Mouse (Mus musculus) lung, postnatal 10 days (tissue): ENCODE measurements around the gene Gm5415.
"Not testable (repeated sequence)": the region's sequence is repeated elsewhere in the genome, so short reads cannot be mapped to it uniquely, and the experiment has no call there.

ENCODE experiments used
- DNase-seq: peaks from one replicate; pipeline ENCODE4 v3.0.0; 2021

Gm5415 gene

DNA sequence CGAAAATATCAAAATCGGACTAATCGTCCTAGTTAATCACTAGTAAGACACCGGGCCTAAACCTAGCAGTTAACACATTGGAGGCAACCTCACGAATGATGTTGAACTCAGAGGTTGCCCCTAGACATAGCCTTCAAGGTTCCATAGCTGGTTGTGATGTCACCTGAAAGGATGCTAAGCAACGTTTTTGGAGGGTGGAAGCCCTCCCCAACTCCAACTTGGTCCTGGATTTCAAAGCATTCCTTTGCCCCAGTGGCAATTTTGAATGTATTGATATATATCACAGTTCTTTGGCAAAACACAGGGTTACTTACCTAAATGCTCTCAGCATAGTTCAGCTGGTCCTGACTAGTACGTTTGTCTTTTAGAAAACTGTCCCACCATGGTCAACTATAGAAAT, at the start of gene Gm5415:
Gene Gm5415, minus strand, starts transcription at position 101 of the 400 bp plus-strand sequence.
- DNase-seq: not testable (repeated sequence)

DNA sequence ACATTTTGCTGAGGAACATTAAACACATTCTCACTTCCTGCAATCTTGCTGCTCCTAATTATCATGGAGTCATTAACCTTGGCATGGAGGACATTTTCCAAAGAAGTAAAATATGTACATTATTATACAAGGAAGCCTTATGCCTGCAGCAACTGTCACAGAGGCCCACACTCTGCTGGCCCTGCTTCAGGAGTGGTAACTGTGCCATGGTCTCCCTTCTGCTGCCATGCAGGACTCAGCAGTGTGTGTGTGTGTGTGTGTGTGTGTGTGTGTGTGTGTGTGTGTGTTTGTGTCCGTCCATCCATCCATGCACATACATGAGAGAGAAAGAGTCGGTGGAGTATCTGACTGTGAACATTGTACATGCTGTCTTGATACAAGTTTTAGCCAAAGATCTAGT, 21.8 kb upstream of the Gm5415 start:
- no peak for DNase-seq

GRCm38 (mm10) chr1:32553925-32554324, 6.8 kb upstream of the Gm5415 start:
- DNase-seq: no peak

DNA sequence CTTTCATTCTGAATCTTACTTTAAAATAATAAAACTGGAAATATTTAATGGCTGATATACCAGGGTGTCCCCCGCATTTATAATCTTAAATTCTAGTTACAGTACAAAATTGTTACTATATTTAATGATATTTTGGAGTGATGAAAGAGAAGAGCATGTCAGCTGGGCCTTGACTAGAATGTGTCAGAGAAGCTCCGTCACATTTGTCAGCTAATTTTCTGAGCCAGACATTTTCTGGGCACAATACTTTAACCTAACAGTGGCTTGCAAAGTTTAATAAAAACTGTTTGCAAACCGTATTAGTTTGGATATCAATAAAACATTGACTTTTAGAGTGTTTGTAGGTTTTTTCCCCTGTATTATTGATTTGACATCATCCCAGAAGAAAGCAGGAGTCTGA, 6.4 kb upstream of the Gm5415 start:
- DNase-seq: no peak

GRCm38 (mm10) chr1:32503381-32503780, 43.7 kb downstream of the Gm5415 start:
- no peak for DNase-seq
